Mouse (Mus musculus) erythroblast, embryonic 14.5 days (primary cell): ENCODE results near the gene Pcna.

Experiments
- GATA1 ChIP-seq: IDR thresholded peaks from 2 replicates; pipeline ENCODE4 v1.6.1; 2012; ENCODE audit warnings: low read length, inconsistent platforms, mixed read lengths
- TAL1 ChIP-seq: IDR thresholded peaks from 3 replicates; pipeline ENCODE4 v1.6.1; 2012; ENCODE audit warnings: low read length, inconsistent platforms, mixed read lengths

DNA sequence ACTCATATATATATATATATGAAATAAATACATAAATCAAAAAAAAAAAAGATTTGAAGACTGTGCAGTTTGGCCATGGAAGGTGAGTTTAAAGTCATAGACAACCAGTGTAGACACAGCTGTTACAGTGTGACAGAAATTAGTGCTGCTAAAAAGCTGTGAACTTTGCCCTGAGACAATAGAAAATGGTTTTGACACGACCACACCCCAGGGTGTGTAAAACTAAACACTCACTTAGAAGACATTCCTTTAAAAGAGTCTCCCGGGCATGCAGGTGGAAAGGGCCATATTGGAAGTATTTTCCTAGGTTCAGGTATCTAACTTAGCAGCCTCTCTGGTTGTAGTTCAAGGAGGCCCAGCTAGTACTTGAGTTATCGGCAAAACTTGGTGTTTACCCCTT, 49.9 kb downstream of the Pcna start:
- no peak for TF ChIP-seq GATA1
- no peak for TF ChIP-seq TAL1
